Comparison of ENCODE assay signal across 23 mouse cellular contexts in the genomic region with DNA sequence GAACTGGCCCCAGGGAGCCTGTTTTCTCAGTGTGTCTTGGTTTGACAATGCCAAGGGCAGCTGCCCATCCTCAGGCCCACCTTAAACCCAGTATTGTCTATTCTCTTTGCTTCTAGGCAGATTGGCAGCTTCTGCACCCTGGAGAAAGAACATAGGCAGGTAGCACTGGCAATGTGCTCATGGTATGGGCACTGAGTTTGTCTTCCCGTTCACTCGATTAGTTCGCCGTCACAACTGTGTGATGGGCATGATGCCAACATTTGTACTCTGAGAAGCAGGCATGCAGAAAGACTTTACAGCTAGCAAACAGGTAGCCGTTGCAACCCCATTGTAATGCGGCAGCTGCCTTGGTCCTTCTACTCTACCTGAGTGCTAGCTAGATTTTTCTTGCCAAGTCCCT. TPM values are rescaled to one million over a fixed set of nuclear protein-coding genes. Genes with fewer than 3 reads are reported as not detected.
DNase-seq lines count a peak whose midpoint lies in the region; ATAC-seq and TF ChIP-seq lines count a peak whose summit lies in the region.
"Had no signal": no experiment of that assay in that cellular context is flagged by ENCODE, and none has a peak within 500 bp of the region (broad histone marks: within the 10 kb centered on the region; RNA-seq: fewer than 3 reads in every experiment).

No protein-coding gene starts in this region.

- no peak for TF ChIP-seq POLR2A in kidney, adult 2 months (IDR thresholded peaks at IDR 0.05; ENCODE audit: low read depth, low read length)
- no peak for TF ChIP-seq POLR2A in testis, adult 2 months (IDR thresholded peaks at IDR 0.05; ENCODE audit: control insufficient read depth, low read depth, low read length)

- no peak overlapping the region for H3K9ac ChIP-seq in lung, embryonic 16.5 days (ENCODE audit: low read length)
- H3K9ac ChIP-seq: forebrain, embryonic 15.5 days; hindbrain, embryonic 15.5 days; limb, embryonic 15.5 days; liver, embryonic 15.5 days; lung, embryonic 15.5 days; neural tube, embryonic 15.5 days had no signal

- no peak overlapping the region for H3K4me3 ChIP-seq in kidney, adult 2 months (ENCODE audit: insufficient read depth, low read depth, low read length)
- H3K4me3 ChIP-seq in lung, embryonic 16.5 days (ENCODE audit: low read length) = no peak overlapping the region
- no peak overlapping the region for H3K4me3 ChIP-seq in testis, adult 2 months (ENCODE audit: control insufficient read depth, low read depth, low read length)
- H3K4me3 ChIP-seq: erythroblast, embryonic 14.5 days; forebrain, embryonic 15.5 days; hindbrain, embryonic 15.5 days; limb, embryonic 15.5 days; liver, embryonic 15.5 days; lung, embryonic 15.5 days; neural tube, embryonic 15.5 days had no signal

- no peak overlapping the region for H3K27ac ChIP-seq in kidney, adult 2 months (ENCODE audit: insufficient read depth, low read depth, low read length)
- H3K27ac ChIP-seq in lung, embryonic 16.5 days (ENCODE audit: low read length) = peak overlapping the region; percentile 64
- peak overlapping the region; percentile 12; the same call in 1 of the 2 replicates for H3K27ac ChIP-seq in testis, adult 2 months (ENCODE audit: control insufficient read depth, insufficient read depth, low read depth, low read length)
- H3K27ac ChIP-seq: forebrain, embryonic 15.5 days; hindbrain, embryonic 15.5 days; limb, embryonic 15.5 days; liver, embryonic 15.5 days; lung, embryonic 15.5 days; neural tube, embryonic 15.5 days had no signal

- no peaks in the 10 kb centered on the region for H3K4me1 ChIP-seq in kidney, adult 2 months (ENCODE audit: control insufficient read depth, insufficient read depth, low read length)
- H3K4me1 ChIP-seq in lung, embryonic 16.5 days (replicated peaks; ENCODE audit: control insufficient read depth, insufficient read depth, low read length) = peaks cover 37% of the 10 kb centered on the region
- no peaks in the 10 kb centered on the region; the same call in 1 of the 2 replicates for H3K4me1 ChIP-seq in testis, adult 2 months (ENCODE audit: control insufficient read depth, insufficient read depth, low read length)

- no peak overlapping the region for H3K4me2 ChIP-seq in lung, embryonic 16.5 days (ENCODE audit: low read depth, low read length)
- H3K4me2 ChIP-seq: forebrain, embryonic 15.5 days; heart, embryonic 11.5 days; hindbrain, embryonic 15.5 days; limb, embryonic 15.5 days; liver, embryonic 15.5 days; lung, embryonic 15.5 days; neural tube, embryonic 15.5 days had no signal

- no peaks in the 10 kb centered on the region for H3K27me3 ChIP-seq in kidney, adult 2 months (replicated peaks; ENCODE audit: control insufficient read depth, insufficient read depth, low read length)
- H3K27me3 ChIP-seq in lung, embryonic 16.5 days (ENCODE audit: control insufficient read depth, insufficient read depth, low read depth, low read length) = no peaks in the 10 kb centered on the region
- no peaks in the 10 kb centered on the region for H3K27me3 ChIP-seq in testis, adult 2 months (ENCODE audit: control insufficient read depth, insufficient read depth, low read length)
- H3K27me3 ChIP-seq: forebrain, embryonic 15.5 days; hindbrain, embryonic 15.5 days; limb, embryonic 15.5 days; lung, embryonic 15.5 days; neural tube, embryonic 15.5 days had no signal

- no peak for TF ChIP-seq CTCF in kidney, adult 2 months (conservative IDR thresholded peaks at IDR 0.05; ENCODE audit: insufficient read depth, insufficient read length, low read depth, low read length)
- TF ChIP-seq CTCF in testis, adult 2 months (IDR thresholded peaks at IDR 0.05; ENCODE audit: control insufficient read depth, insufficient read depth, insufficient replicate concordance, low read depth, low read length) = no peak

- DNase-seq in adrenal gland, postnatal 14 days = peak; percentile 16
- no peak for DNase-seq in adrenal gland, postnatal 36 days
- DNase-seq in kidney, adult 2 months = peak; percentile 41
- no peak for DNase-seq in kidney, adult 8-10 months
- DNase-seq in lung, postnatal 4 days = no peak
- DNase-seq in testis, postnatal 10 days (ENCODE audit: low spot score) = no peak
- DNase-seq: adrenal gland, postnatal 10 days; cerebellum, adult 9-10 months; kidney, postnatal 10 days; layer of hippocampus, adult 9-11 months; midbrain, embryonic 14.5 days; thymus, postnatal 36 days had no signal

- no peak for ATAC-seq in lung, embryonic 16.5 days (ENCODE audit: low read depth)
- ATAC-seq: forebrain, embryonic 15.5 days; intestine, embryonic 16.5 days had no signal

- no peaks in the 10 kb centered on the region for H3K9me3 ChIP-seq in lung, embryonic 16.5 days (ENCODE audit: control insufficient read depth, low read length)
- H3K9me3 ChIP-seq: forebrain, embryonic 15.5 days; hindbrain, embryonic 15.5 days; limb, embryonic 15.5 days; liver, embryonic 15.5 days; lung, embryonic 15.5 days; neural tube, embryonic 15.5 days had no signal

- no peaks in the 10 kb centered on the region for H3K36me3 ChIP-seq in kidney, adult 2 months (ENCODE audit: control insufficient read depth, insufficient read depth, low read length)
- peaks cover 4% of the 10 kb centered on the region for H3K36me3 ChIP-seq in lung, embryonic 16.5 days (ENCODE audit: control insufficient read depth, insufficient read depth, low read length)
- H3K36me3 ChIP-seq in testis, adult 2 months (ENCODE audit: control insufficient read depth, insufficient read depth, low read length) = no peaks in the 10 kb centered on the region
- H3K36me3 ChIP-seq: liver, embryonic 15.5 days had no signal

- WGBS in kidney, adult 2 months = 29% methylated on average over 6 of the region's 6 CpGs
- WGBS in lung, embryonic 16.5 days = 55% methylated on average over 6 of the region's 6 CpGs

RNA-seq across cellular contexts. Expression of gene St6gal1, which starts 40.9 kb away (rescaled TPM):
- 42.8 and 43.6 TPM in 2 replicates for total RNA-seq in adrenal gland, postnatal 14 days (2021)
- 10 to 100 TPM; 45.5 to 49.5 TPM for total RNA-seq in adrenal gland, postnatal 36 days (2021)
- polyA plus RNA-seq in kidney, adult 2 months (2012; rRNA removed) = 9.1 and 10.1 TPM in 2 replicates
- 49.0 and 56.2 TPM in 2 replicates for polyA plus RNA-seq in lung, embryonic 16.5 days (2015; fragmentation: Nextera tagmentation; extraction: Ambion mirVana)
- polyA plus RNA-seq in testis, adult 2 months (2012; rRNA removed) = 3.6 and 4.2 TPM in 2 replicates
- polyA plus RNA-seq: erythroblast, embryonic 14.5 days had no signal

Comparison
In these comparisons a context has a peak if more than half of its experiments do, and no peak if none do; other contexts are left out.
1. DNase-seq: peak in adrenal gland, postnatal 14 days (single experiment) and kidney, adult 2 months (single experiment); none in adrenal gland, postnatal 36 days (0 of 2), kidney, adult 8-10 months (0 of 2), lung, postnatal 4 days (0 of 2) and testis, postnatal 10 days (single experiment).